Mouse (Mus musculus) gonadal fat pad, adult 2 months (tissue): ENCODE results near the gene Ankrd23. TPM values are rescaled to one million over a fixed set of nuclear protein-coding genes. Genes with fewer than 3 reads are reported as not detected.

Experiments
- DNase-seq: peaks from one replicate; pipeline ENCODE4 v3.0.0-alpha.2; 2012; ENCODE audit warnings: low read depth
- polyA plus RNA-seq: library from polyadenylated mRNA; depleted of rRNA; stranded (reverse); fragments of >200 nt; gene quantifications from 2 replicates; pipeline ENCODE4 v1.2.3, GENCODE M21; 2012; rRNA removed

Ankrd23 gene
- polyA plus RNA-seq, 1 experiment: 13.5 TPM

GRCm38 (mm10) chr1:36519626-36520025 is 17.1 kb downstream of the Ankrd23 start:
- no peak for DNase-seq

DNA sequence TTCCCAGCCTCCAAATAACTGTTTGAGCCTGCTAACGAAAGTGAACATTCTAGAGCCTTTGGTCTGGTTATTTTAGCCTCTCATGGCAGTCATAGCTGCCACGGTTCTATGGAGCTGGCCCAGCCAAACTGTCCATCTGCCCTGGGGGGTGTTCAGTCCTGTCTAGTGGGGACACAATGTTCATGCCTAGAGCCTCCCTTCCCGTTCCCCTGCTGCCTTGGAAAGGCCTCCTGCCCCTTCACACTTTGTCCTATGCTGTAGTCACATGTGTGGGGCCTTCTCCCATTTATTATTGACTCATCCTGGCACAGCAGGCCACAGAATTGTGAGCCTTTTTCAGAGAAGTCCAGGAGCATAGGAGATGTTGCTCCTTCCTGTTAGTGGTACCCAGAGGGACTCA is 18.4 kb downstream of the Ankrd23 start:
- DNase-seq: no peak

- no peak for DNase-seq
Measured at GRCm38 (mm10) chr1:36513718-36514117, 23.0 kb downstream of the Ankrd23 start.

- DNase-seq: no peak
Measured at GRCm38 (mm10) chr1:36513310-36513709, 23.4 kb downstream of the Ankrd23 start.

DNA sequence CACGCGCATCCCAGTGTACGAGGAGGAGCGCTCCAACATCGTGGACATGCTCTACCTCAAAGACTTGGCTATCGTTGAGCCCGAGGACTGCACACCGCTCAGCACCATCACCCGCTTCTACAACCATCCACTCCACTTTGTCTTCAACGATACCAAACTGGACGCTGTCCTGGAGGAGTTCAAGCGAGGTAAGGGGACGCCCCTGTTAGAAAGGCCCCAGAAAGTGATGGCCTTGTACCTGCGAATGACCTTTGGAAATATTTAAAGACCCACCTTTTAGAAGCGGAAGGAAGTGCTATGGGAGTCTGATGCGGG is 23.8 kb downstream of the Ankrd23 start:
- no peak for DNase-seq

DNA sequence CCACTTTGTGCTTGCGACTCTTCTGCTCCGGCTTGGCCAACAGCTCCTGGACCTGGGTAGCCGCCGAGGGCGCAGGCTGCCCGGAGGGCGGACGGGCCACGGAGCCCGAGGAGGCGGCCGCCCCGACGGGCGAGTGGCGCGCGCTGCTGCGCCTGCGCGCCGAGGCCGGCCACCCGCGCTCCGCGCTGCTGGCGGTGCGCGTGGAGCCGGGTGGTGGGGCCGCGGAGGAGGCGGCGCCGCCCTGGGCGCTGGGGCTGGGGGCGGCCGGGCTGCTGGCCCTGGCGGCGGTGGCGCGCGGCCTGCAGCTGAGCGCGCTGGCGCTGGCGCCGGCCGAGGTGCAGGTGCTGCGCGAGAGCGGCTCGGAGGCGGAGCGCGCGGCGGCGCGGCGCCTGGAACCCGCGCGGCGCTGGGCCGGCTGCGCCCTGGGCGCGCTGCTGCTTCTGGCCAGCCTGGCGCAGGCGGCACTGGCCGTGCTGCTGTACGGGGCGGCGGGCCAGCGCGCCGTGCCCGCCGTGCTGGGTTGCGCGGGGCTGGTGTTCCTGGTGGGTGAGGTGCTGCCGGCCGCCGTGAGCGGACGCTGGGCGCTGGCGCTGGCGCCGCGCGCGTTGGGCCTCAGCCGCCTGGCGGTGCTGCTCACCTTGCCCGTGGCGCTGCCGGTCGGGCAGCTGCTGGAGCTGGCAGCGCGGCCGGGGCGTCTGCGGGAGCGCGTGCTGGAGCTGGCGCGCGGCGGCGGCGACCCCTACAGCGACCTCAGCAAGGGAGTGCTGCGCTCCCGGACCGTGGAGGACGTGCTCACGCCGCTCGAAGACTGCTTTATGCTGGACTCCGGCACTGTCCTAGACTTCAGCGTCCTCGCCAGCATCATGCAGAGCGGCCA is 24.4 kb downstream of the Ankrd23 start:
- DNase-seq: no peak

- no peak for DNase-seq
Measured at GRCm38 (mm10) chr1:36511289-36512021, 25.2 kb downstream of the Ankrd23 start, which contains the start of gene Cnnm3. Cnnm3 (plus strand) TSS chr1:36511867.

DNA sequence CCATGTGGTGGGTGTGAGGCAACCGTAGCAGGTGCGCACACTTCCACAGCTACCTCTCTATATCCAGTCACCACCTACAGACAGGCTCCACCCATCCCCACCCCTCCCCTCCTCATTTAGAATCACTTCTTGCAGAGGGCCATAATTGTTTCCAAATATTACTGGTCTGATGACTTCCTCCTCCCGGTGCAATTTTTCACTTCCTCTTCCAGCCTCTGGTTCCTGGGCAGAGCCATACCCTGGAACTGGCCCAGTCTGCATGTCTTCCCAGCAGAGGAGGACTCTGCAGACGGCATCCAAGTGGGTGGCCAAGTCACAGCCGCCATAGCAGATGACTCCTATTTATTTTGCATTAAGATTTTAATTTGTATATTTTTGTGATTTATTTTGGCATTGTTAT is 28.4 kb downstream of the Ankrd23 start:
- no peak for DNase-seq

- no peak for DNase-seq
Measured at GRCm38 (mm10) chr1:36501261-36501660, 35.4 kb downstream of the Ankrd23 start.

- DNase-seq: no peak
Measured at GRCm38 (mm10) chr1:36497312-36497711, 39.4 kb downstream of the Ankrd23 start.

- DNase-seq: no peak
Measured at GRCm38 (mm10) chr1:36496719-36497118, 40.0 kb downstream of the Ankrd23 start.

DNA sequence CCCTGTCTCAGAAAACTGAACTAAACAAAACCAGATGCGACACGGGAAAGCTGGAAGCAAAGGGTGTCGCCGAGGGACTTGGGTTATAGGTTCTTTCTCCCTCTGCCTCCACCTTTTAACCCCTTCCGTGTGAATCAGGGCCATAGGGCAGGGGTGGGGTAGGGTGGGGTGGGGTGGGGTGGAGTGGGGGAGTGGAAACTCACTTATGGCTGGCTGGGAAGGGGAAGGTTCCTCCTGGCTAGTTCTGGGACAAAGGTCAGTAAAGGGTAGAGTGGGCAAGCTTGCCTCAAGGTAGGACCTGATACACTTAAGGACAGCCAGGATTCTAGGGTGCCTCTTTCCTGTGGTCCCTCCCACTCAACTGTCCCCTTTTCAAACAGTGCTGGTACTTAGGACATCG is 43.4 kb downstream of the Ankrd23 start:
- DNase-seq: no peak

GRCm38 (mm10) chr1:36492416-36493139 is 44.1 kb downstream of the Ankrd23 start:
- DNase-seq: no peak

GRCm38 (mm10) chr1:36489661-36490060 is 47.0 kb downstream of the Ankrd23 start:
- no peak for DNase-seq

DNA sequence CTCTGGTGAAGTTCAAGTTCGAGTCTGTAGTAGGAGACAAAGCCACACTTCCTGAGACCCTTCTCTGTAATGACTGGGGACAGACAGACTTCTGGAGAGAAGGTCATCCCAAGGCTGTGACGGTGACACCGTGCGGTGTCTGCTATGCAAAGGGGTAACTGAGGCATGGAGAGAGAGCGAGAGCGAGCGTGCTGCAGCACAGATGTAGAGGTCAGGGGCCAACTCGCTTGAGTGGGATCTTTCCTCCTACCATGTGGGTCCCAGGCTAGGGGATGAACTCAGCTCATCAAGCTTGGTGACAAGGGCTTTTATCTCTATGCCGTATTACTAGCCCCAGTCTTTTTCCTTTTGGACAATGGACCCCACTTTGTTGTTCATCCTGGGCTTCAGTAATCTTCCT is 49.6 kb downstream of the Ankrd23 start:
- DNase-seq: no peak

GRCm38 (mm10) chr1:36485080-36485479 is 51.6 kb downstream of the Ankrd23 start:
- no peak for DNase-seq

- DNase-seq: no peak
Measured at GRCm38 (mm10) chr1:36483825-36484224, 52.9 kb downstream of the Ankrd23 start.

Other genes starting within 250 kb of the Ankrd23 start
- gene Arid5a, start 229.2 kb downstream of the Ankrd23 start, polyA plus RNA-seq: 8.1 and 8.4 TPM in 2 replicates
- 51.8 and 56.4 TPM in 2 replicates for gene Kansl3, start 167.7 kb downstream of the Ankrd23 start, polyA plus RNA-seq
- gene Fer1l5, start 164.6 kb downstream of the Ankrd23 start, polyA plus RNA-seq: 0.13 and 0.20 TPM in 2 replicates
- gene Lman2l, start 91.6 kb downstream of the Ankrd23 start, polyA plus RNA-seq: 18.6 and 19.3 TPM in 2 replicates
- 5.5 and 6.0 TPM in 2 replicates for gene Cnnm4, start 65.3 kb downstream of the Ankrd23 start, polyA plus RNA-seq
- 19.3 and 25.6 TPM in 2 replicates for gene Cnnm3, start 25.0 kb downstream of the Ankrd23 start, polyA plus RNA-seq
- not detected in 2 replicates for gene Gm42417, start 2.5 kb upstream of the Ankrd23 start, polyA plus RNA-seq
- gene Ankrd39, start 10.6 kb upstream of the Ankrd23 start, polyA plus RNA-seq: 17.7 and 19.5 TPM in 2 replicates
- 20.6 and 21.9 TPM in 2 replicates for gene Sema4c, start 21.5 kb upstream of the Ankrd23 start, polyA plus RNA-seq
- 6.8 and 10.5 TPM in 2 replicates for gene Fam178b, start 146.3 kb upstream of the Ankrd23 start, polyA plus RNA-seq
- 453 and 480 TPM in 2 replicates for gene Cox5b, start 154.6 kb upstream of the Ankrd23 start, polyA plus RNA-seq
- gene 4933424G06Rik, start 173.3 kb upstream of the Ankrd23 start, polyA plus RNA-seq: 0.11 TPM in 1 of 2 replicates, not detected in the other
- gene Actr1b, start 177.5 kb upstream of the Ankrd23 start, polyA plus RNA-seq: 102 and 123 TPM in 2 replicates
- 16.6 and 19.2 TPM in 2 replicates for gene Zap70, start 224.9 kb upstream of the Ankrd23 start, polyA plus RNA-seq